Mouse (Mus musculus): ENCODE results near the gene Abhd5.

DNA sequence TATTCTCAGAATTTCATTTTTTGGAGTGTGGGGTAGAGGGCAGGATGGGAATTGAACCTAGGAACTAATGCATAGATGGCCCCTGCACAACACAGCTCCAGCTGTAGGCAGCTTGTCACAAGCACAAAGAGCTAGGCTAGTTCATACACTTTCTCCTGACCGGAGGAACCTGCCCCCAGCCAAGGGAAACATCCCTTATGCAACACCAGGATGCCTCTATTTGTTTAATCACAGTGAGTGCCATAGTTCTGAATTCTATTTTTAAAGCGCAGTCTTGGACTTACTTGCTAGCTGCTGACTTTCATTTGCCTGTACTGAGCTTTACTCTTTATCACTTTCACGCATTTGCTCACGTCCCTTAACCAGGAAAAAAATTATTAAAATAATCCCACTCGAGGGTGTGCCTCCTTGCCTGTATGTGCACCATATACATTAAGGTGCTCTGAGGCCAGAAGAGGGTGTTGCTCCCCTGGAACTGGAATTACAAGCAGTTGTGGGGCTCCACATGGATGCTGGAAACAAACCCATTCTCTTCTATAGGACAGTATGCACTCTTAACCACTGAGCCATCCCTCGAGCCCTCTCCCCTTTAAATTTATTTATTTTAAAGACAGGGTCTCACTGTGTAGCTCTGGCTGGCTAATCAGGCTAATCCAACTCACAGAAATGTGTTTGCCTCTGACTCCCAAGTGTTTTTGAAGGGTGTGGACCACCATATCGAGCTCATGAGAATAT, 845 bp upstream of the Abhd5 start:
- TF ChIP-seq CTCF (IDR thresholded peaks at IDR 0.05; ENCODE audit: low read depth) = no peak
- TF ChIP-seq EP300 (IDR thresholded peaks at IDR 0.05; ENCODE audit: low read depth) = no peak

Data from heart, postnatal 0 days (tissue).